Mouse (Mus musculus) spleen, adult 2 months (tissue): ENCODE results near the gene Gm49486.

ENCODE experiments used
- CTCF ChIP-seq: fragments of 200-500 bp; IDR thresholded peaks from 2 replicates; pipeline ENCODE4 v1.5.1; 2011; ENCODE audit warnings: mild to moderate bottlenecking, inconsistent platforms; ENCODE audit not compliant: insufficient read depth, insufficient read length, insufficient replicate concordance; ENCODE audit errors: extremely low read depth
- POLR2A ChIP-seq: fragments of 200-500 bp; IDR thresholded peaks from 2 replicates; pipeline ENCODE4 v1.6.1; 2011; ENCODE audit warnings: low read depth, low read length, inconsistent platforms

- TF ChIP-seq CTCF, result no peak
- TF ChIP-seq POLR2A, result no peak
Observed at GRCm38 (mm10) chr15:79213591-79213990, 15.6 kb upstream of the Gm49486 start.
